Mouse (Mus musculus): ENCODE results near the gene Trit1.
A peak's percentile ranks its signal among the peaks of the same experiment; 100 is the strongest.
"Not testable (repeated sequence)": the region's sequence is repeated elsewhere in the genome, so short reads cannot be mapped to it uniquely, and the experiment has no call there.

Gene Trit1

DNA sequence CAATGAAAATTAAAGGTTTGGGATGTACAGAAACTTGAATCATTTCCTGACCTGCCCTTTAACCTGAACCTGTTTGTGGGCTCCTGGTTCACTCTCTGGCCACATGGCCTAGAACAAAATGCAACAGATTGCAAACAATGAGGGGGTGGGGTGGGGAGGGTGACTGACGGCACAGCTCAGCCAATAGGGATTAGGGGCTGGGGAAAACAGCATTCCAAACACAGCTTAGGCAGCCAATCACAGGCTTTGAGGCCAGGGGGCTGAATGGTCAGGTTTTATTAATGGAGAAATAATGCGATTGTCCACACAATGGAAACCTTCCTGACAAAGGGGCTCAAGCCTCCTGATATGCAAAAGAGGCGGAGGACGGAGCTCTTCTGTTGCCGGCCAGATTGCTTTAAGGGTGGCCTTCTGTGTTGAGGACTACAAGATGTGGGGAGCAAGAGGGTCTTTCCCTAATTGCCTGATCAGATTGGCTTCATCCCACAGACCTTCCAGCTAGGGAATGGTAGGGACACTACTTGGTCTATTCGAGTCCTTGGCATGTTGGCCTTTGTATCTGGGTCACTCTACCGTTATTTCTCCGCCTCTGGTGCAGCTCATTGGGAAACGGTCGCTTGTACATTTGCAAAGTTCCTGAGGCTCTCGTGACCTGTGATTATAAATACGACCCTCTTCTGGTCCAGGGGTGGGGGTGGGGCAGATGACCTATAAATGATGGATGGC, 17.7 kb upstream of the Trit1 start:
- no peak for DNase-seq (ENCODE audit: low read depth)

DNA sequence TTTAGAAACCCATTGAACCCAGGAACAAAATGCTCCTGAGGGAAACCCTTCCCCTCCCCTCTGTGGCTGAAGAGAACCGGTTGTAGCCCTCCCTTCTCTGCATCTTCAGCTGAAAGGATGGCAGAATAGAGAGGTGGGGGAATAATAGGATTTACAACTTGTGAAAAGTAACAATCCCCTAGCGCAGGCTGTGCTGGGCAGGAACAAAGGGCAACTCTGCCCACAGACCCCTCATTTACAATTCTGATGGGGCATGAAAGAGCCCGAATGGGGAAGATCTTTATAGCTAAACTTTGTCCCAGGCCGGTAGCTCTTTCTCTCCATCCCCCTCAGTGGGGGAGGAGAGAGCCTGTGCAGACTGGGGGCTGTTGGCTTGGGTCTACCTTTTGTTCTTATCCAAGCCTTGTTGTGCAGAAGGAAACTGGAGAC, 17.1 kb upstream of the Trit1 start:
- DNase-seq (ENCODE audit: low read depth) = no peak

DNA sequence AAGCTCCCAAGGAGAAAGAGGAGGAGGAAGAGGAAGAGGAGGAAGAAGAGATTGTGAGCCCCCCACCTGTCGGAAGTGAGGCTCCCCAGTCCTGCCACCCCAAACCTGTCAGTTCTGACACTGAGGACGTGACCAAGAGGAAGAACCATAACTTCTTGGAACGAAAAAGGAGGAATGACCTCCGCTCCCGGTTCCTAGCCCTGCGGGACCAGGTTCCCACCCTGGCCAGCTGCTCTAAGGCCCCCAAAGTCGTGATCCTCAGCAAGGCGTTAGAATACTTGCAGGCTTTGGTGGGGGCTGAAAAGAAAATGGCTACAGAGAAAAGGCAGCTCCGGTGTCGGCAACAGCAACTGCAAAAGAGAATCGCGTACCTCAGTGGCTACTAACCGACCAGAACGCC, 16.3 kb upstream of the Trit1 start:
- DNase-seq (ENCODE audit: low read depth) = no peak

DNA sequence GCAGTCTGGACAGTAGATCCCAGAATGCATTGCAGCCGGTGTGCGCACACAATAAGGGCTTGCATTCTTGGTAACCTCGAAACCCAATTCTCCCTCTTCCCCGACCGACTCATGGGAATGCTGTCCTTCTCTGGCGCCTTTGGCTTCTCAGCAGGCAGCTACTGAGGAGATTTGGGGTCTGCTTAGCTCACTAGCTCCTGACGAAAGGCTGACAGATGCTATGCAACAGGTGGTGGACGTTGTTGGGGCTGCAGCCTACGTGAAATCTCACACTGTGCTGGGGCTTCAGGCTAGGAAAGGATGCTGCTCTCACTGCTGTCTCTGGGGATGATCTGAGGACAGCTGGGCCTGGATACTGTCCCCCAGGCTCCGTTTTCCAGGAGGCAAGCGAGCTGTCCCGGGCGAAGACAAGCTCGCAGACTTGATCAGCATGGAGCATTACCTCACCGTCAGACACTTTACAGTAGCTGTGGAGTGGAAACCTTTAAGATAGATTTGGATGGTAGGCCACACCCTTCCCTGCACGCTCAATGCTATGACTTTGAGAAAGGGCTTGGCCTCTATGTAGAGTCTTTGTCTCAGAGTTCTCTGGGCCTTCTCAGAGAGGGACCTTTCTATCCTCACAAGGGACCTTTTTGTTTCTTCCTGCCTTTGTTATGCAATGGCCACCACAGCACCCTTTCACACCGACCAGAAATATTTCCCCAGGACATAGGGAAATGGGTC, 15.6 kb upstream of the Trit1 start:
- DNase-seq (ENCODE audit: low read depth) = no peak

DNA sequence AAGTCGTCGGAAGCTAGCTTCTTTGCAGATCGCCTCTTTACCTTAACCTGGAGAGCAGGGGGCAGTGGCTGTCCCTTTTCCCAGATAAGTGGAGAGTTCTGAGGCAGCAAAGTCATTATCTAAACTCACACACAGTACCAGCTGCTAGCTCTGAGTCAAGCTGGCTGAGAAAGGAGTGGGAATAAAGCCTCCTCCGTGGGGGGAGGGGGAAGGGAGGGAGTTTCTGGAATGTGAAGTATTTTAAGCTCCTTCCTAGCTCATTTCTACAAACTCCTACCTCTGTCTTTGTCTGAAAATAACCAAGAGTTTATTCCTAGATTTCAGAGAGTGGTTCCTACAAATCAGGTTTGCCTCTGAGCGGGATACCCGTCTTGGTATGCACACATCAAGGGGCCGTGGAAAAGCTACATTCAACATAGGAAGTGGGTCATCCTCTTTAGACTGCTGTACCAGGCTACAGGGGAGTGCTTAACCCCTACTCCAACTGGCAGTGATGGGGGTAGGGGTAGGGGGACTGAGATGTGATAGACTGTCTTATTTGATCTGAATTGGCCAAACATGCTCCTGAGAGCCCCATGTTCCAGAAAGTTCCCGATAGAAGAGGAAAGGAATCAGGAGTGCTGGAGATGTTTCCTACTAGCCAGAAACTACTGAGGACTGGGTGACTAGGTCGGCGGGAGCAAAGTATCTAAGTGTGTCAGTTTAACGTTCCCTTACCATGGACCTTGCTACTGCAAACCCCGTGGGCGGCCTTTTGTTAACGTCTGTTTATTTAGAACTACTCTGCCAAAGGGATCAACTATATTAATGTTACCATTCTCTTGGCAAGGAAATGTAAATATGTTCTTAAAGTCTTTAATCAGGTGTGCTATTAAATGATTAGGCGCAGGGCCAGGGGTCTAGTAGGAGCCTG, 11.1 kb upstream of the Trit1 start:
- no peak for DNase-seq (ENCODE audit: low read depth)

DNA sequence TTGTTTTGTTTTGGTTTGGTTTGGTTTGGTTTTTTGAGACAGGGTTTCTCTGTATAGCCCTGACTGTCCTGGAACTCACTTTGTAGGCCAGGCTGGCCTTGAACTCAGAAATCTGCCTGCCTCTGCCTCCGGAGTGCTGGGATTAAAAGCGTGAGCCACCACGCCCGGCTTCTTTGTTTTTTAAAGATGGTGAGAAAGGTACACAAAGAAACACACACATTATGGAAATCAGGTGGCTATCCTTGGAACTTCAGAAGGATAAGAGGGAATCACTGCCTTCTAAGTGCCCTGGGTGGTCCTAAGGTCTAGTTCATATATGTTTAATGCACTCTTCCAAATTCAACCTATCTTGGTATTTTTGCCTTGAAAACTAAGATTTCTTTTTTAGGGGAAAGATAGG, 3.9 kb upstream of the Trit1 start:
- not testable (repeated sequence) for DNase-seq (ENCODE audit: low read depth)

DNA sequence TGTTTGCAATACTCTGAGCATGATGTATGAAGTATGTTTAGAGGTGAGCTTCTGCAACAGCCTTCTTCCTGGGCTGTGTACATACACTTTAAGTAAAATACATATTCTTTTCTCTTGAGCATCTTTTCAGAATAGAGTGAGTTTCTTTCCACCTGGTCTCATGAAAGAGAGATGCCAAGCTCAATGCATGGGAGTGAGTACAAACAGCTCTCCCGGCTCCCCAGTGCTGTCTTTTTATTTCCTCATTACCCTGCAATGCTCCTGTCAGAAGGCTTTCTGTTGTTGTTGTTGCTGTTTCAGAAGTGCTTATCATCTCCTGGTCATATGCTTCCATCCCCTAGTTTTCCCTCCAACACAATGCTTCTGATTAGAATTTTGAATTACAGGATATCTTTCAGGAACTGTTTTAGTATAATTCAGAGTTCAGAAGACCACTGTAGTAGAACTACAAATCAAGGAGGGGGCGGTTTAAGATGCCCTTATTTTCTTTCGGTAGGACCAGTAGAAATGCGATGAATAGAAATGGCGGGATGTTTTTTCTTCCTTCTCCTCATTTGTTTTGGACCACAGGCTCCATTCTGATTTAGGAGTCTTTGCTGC, 3.0 kb upstream of the Trit1 start:
- no peak for DNase-seq (ENCODE audit: low read depth)

DNA sequence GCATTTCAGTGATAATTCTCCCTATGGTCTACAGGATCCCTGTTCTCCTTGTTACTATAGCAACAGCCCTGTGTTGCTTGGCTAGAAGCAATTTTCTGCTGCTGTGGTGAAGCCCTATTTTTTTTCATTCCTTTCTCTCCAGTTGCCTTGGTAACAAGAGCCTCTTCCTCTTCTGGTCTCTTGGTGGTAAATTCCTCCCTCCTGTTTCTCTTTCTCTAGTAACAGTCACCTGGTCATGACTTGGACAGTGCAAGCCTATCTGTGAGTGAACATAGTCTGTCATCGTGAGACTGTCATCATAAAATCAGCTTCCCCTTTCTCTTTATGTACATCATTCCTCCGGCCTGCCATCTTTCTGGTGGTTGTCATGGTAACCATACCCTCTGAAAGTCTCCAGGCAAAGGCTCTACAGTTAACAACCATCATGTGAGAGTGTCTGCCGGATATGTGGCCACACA, 2.4 kb upstream of the Trit1 start:
- peak; percentile 19 for DNase-seq (ENCODE audit: low read depth)

DNA sequence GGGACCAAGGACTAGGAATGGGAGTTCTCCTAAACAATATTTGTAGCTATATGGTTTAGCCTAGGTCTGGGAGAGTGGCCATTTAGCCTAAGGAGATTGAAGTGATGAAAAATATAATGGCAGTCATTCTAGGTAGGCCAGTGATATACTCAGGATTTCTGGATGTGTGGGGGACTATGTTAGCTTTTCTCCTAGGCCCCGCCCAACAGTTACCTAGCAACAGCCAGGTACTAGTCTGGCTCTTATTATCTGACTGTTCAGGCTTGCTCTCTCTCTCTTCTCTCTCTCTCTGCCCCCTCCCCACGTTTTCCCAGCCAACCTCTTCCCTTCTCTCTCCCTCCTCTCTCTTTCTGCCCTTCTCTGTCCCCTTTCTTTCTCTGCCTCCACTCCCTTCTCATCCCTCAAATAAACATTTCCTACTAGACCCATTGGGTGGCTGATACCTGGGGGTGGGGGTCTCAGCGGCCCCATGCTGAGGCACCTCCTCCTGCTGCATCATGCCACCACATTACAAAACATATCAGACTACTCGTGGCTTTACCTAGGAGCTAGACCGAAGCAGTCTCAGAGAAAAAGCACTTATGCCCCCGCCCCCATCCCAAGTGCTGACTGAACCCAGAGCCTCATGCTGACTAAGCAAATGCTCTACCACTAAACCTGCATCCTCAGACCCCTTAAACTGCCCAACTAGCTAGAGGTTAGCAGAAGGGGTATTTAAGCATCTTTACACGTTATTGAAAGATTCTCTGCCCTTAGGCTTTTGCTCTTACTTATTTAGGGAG, 1.7 kb upstream of the Trit1 start:
- DNase-seq (ENCODE audit: low read depth) = no peak

DNA sequence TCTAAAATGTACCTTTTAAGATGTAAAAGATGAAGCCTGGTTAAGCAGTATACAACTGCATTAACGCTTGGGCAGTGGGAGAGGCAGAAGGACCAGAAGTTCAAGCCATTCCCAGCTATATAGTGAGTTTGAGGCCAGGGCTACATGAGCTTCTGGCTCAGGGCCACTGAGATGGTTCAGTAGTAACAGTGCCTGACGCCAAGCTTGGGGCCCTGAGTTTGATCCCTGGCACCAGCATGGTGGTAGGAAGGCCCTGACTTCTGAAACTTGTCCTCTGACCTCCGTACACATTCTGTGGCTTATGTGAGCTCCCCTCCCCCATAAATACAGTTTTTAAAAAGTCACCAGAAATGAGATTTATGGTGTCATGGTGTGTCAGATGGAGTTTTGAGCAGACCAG, 5.2 kb downstream of the Trit1 start:
- DNase-seq (ENCODE audit: low read depth) = no peak

DNA sequence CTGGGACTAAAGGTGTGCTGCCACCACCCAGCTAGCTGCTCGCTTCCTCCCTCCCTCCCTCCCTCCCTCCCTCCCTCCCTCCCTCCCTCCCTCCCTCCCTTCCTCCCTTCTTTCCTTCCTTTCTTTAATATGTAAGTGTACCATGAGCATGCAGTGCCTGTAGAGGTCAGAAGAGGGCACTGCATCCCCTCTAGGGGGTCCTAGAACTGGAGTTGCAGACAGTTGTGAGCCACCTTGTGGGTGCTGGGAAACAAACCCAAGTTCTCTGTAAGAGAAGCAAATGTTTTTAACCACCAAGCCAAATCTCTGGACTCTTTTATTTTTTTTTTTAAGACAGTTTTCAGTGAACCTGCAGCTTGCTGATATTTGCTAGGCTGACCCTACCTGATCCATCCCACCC, 6.5 kb downstream of the Trit1 start:
- no peak for DNase-seq (ENCODE audit: low read depth)

DNA sequence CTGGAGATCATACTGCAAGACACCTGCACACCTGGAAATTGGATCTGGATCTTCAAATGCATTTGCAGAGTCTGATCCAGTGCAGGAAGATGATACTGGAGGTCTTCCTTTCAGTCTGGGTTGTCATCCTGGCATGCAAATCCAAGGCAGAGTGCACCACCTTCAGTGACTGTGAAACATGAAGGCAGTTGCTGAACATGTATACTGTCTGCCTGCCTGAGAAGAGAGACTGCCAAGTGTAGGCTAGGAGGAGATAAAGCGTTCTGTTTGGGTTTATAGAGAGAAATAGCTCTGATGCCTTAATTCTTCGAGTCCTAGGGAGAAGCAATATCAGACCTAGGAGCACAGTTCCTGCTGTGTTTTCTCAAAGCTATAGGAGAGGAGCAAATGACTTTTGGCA, 9.0 kb downstream of the Trit1 start:
- DNase-seq (ENCODE audit: low read depth) = no peak

DNA sequence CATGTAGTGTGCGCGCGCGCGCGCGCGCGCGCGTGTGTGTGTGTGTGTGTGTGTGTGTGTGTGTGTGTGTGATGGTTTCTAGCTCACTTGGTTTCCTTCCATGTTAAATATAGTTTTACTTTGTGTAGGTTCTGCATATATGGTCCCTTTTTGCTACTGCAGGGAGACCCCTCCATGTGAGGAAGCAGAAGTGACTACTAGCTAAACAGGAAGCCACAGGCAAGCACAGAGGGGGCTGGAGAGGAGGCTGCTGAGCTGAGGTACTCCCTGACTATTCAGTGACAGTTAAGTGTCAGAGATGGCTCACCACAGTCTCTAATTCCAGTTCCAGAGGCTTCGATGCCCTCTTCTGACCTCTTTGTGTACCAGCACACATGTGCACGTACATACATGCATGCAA, 9.8 kb downstream of the Trit1 start:
- peak; percentile 59 for DNase-seq (ENCODE audit: low read depth)

DNA sequence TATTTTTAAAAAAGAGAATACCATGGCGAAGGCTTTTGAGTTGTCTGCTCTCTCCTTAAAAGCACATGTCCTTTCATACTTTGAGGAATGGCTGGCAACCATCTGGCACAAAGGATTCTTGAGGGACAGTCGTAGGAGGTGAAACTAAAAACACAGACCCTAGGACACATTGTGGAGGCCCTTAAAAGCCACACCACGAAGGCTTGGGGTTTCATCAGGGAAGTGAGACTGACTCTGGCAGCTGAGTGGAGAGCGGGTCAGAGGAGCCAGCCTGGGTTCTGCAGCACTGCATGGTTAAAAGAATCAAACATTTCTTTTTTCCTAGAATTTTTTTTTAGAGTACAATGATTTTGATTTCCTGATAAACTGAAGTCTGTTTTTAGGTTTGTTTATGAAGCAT, 10.2 kb downstream of the Trit1 start:
- no peak for DNase-seq (ENCODE audit: low read depth)

DNA sequence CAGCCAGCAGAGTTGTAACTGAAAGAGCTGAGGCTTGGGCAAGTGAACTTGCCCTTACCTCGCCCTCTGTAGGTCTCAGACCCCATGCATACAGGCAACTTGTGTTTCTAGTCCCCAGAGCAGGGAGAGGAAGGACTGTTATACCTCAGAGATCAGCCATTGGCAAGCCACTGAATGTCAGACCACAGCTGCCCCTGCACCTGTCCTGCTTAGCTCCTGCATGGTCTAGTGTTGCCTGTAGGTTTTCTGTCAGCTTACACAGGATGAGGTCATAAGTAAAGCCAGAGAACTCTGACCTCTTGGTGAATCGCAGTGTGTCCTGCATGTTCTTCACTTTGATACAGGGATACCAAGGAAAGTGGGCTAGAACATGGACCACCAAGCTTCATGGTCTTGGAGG, 18.4 kb downstream of the Trit1 start:
- DNase-seq (ENCODE audit: low read depth) = no peak

DNA sequence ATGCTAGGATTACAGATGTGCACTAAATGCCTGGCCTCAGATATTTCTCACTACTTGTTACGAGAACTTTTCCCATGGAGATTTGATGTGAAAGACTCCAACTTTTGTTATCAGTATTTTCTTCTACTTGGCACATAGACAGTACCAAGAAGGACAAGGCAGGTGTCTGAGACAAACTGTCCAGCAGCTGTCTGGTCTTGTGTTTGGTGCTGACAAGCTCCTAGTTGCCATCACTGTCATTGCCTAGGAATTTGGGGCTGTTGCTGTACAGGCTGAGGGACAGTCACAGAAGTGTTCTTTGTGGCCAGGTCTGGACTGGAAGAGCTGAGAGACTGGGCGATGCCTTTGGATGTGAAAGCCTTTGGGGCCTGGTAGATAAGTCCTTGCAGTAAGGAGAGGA, 19.2 kb downstream of the Trit1 start:
- no peak for DNase-seq (ENCODE audit: low read depth)

DNA sequence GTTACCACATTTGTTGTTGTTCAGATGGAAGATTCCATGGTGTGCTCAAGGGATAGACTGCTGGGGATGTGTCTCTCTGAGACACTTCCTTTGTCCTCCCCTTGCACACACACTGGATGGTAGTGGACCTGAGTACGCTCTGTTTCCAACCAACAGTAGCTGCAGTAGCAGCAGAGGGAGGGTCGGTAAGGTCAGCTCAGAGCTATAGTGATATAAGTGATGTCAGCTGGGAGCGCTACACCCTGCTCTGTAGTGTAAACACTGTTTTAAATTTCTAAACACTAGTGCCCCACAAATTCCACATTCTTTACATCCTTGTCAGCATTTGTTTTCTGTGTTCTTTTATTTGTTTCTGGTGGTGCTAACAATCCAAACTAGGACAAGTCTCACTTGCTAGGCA, 20.3 kb downstream of the Trit1 start:
- DNase-seq (ENCODE audit: low read depth) = no peak

DNA sequence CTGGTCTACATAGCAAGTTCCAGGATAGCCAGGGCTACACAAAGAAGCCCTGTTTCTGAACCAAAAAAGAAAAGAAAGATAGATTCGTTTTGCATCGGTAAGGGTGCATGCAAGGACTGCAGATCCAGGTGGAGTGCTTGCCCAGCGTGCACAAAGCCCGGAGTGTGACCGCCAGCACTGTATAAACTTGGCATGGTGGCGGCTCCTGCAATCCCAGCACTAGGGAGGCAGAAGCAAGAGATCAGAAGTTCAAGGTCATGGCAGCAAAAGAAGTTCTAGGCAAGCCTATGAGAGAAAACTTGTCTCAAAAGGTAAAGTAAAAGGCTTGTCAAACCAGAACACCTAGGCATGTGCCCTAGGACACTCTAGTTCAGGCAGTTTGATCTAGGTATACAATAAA, 24.7 kb downstream of the Trit1 start:
- no peak for DNase-seq (ENCODE audit: low read depth)

DNA sequence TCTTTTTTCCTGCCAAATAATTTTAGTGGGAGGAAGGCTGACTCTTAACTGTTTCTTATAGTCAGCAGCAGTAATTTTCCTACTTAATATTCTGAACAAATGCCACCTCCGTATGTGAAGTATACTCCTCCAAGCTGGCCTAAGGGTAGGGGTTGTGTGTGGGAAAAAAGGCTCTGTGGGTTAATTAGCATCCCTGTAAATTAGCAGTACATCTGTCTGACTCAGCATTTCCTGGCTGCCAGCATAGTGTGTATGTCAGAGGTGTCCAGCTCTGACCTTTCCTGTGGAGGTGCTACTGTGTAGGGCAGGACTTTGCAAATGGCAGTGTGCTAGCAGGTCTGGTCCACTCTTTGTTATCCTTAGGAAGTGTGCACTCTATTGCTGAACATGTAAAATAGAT, 27.5 kb downstream of the Trit1 start:
- DNase-seq (ENCODE audit: low read depth) = no peak

DNA sequence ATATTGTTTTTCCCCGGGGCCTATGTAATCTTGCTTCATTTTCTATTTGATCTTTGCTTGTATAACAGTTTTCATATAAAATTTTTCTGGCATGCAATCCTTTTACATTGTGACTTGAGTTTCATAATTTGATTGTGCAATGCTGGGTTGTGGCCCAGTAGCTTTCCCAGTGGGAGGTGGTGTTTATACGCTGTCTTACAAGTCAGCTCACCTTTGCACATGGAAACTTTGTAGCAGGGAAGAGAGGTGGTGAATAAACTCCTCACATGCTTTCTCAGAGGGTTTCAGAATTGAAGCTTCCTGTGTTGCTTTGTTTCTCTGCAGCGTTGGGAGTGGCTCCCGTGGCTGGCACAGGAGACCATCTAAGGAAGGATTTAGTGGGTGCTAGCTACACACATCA, 28.4 kb downstream of the Trit1 start:
- no peak for DNase-seq (ENCODE audit: low read depth)

DNA sequence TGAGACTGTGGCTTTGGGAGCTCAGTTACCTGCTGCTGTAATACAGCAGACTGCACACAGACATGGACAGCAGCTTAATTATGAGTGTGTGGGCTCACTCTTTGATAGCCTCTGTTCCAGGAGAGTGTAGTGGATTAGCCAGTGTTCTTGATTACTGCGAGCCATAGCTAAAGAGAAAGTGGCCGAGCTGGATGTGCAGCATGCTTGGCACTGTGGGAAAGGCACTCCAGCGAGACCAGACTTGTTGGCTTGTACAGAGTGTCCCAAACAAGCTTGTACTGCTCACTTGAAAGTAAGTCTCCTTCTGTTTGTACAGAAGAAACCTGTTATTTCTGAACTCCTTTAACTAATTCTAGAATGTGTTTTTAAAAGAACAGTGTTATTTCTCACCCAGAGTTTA, 29.9 kb downstream of the Trit1 start:
- DNase-seq (ENCODE audit: low read depth) = no peak

Measured in 416B (cell line).